Mouse (Mus musculus): Measurements from ENCODE around the gene Ndufa11.

Gene Ndufa11

GRCm38 (mm10) chr17:56716655-56717362 lies 758 bp upstream of the Ndufa11 start:
- peak; percentile 97 for DNase-seq (ENCODE audit: low spot score)

DNA sequence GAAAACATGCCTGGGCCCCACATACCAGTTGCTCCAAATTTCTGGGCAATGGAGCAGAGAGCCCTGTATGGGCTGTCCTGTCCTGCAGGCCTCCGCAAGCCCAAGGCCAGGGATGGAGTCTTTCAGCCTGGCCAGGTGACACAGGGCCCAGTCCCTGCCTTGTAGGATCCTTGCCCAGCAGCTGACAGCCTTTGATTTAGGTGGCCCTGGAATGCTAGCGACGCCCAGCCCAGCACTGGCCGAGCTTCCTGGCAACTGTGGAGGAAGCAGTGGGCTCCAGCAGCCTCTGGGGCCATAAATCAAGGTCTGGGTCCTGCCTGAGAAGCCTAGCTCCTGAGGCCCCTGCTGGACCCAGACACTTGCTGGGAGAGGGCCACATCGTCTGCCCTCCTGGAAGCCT lies 4.9 kb downstream of the Ndufa11 start:
- DNase-seq (ENCODE audit: low spot score) = peak; percentile 29

GRCm38 (mm10) chr17:56723419-56724161 lies 6.0 kb downstream of the Ndufa11 start:
- DNase-seq (ENCODE audit: low spot score) = no peak

- no peak for DNase-seq (ENCODE audit: low spot score)
These were observed 9.6 kb downstream of the Ndufa11 start for GRCm38 (mm10) chr17:56727029-56727649.

GRCm38 (mm10) chr17:56727659-56728058 lies 10.1 kb downstream of the Ndufa11 start:
- no peak for DNase-seq (ENCODE audit: low spot score)

DNA sequence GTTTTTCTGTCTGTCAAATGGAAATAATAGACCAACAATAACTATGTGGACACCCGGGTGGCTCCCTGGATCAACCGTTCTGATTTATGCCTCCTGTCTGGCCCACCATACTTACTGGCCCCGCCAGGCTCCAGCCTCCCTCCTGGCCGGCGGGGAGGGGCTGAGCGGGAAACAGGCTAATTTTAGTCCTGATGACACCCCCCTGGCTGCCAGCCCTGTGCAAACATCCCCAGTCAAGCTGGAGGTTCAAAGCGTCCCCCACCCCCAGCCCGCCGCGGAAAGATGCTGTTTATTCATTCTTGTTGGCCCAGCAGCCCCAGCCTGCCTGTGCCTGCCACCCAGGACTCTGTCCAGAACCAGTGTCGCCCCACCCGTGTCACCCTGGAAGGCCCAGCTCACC lies 10.6 kb downstream of the Ndufa11 start:
- peak; percentile 61 for DNase-seq (ENCODE audit: low spot score)

DNA sequence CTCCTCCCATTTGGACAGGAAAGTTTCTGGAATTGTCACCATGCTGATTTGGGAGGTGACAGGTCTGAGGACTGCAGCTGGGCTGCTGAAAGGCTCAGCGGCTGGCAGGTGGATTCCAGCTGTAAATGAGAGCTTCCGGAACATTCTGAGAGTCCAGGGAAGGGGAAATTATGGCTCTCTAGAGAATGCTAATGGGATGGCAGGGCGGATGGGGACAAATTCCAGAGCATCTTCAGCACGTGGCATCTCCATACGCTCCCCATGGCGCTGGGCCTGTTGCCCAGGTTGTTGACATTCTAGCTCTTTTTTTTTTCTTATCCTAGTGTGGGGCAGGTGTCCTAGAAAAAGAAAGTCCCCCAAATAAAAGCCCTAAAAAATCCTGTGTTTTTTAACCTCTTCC lies 11.6 kb downstream of the Ndufa11 start:
- DNase-seq (ENCODE audit: low spot score) = no peak

DNA sequence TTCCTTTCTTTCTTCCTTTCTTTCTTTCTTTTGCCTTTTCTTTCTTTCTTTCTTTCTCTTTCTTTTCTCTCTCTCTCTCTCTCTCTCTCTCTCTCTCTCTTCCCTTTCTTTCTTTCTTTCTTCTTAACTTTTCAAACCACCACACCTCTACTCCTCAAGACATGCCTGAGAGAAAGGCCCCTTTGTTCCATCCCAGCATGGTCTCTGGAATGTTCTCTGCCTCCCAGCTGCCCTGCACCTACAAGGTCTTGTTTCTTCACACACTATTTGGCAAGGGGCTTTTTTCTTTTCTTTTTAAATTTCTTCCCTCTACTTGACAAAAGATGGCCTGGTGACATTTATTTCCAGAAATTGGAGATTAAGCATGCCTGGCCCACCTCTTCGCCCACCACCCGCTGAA lies 12.1 kb downstream of the Ndufa11 start:
- DNase-seq (ENCODE audit: low spot score) = no peak

- DNase-seq (ENCODE audit: low spot score) = no peak
These were observed 19.0 kb downstream of the Ndufa11 start for GRCm38 (mm10) chr17:56736534-56736933.

- no peak for DNase-seq (ENCODE audit: low spot score)
These were observed 20.7 kb downstream of the Ndufa11 start for GRCm38 (mm10) chr17:56738221-56738620.

DNA sequence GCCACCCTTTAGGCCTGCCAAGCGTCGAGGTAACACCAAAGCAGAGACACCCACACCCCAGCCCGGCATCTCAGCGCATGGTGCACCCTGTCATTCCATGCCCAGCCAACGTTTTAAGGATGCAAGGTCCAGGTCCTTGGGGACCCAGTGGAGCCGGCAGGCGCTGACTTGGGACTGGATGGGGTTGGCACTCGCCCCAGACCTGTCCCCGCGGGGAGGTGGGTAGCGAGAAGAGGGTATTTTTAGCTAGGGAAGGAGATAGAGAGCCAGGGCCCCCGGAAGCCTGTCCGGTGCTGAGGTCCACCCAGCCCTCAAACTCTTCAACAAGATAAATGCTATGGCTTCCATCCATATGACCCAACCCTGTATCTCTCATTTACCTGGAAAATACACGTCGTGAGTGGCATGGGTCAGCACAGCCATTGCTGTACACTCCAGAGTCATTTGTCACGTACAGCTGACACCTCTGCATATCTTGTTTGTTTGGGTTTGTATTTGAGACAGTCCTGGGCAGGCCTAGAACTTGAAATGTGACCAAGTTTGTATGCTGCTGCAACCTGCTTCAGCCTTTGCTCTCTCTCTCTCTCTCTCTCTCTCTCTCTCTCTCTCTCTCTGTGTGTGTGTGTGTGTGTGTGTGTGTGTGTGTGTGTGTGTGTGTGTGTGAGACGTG lies 22.7 kb downstream of the Ndufa11 start:
- no peak for DNase-seq (ENCODE audit: low spot score)

GRCm38 (mm10) chr17:56740788-56741160 lies 23.2 kb downstream of the Ndufa11 start:
- DNase-seq (ENCODE audit: low spot score) = no peak

- DNase-seq (ENCODE audit: low spot score) = no peak
These were observed 26.6 kb downstream of the Ndufa11 start for GRCm38 (mm10) chr17:56744173-56744572.

- DNase-seq (ENCODE audit: low spot score) = peak; percentile 46
These were observed 34.0 kb downstream of the Ndufa11 start for GRCm38 (mm10) chr17:56751404-56752072.

- DNase-seq (ENCODE audit: low spot score) = no peak
These were observed 35.9 kb downstream of the Ndufa11 start for GRCm38 (mm10) chr17:56753452-56753851.

- no peak for DNase-seq (ENCODE audit: low spot score)
These were observed 37.0 kb downstream of the Ndufa11 start for GRCm38 (mm10) chr17:56754271-56755185.

- DNase-seq (ENCODE audit: low spot score) = peak; percentile 59
These were observed 39.3 kb downstream of the Ndufa11 start for GRCm38 (mm10) chr17:56756703-56757399.

GRCm38 (mm10) chr17:56757416-56758123 lies 40.0 kb downstream of the Ndufa11 start, which contains the start of gene Nrtn:
Gene Nrtn (minus strand): TSS chr17:56757530.
- peak; percentile 96 for DNase-seq (ENCODE audit: low spot score)

DNA sequence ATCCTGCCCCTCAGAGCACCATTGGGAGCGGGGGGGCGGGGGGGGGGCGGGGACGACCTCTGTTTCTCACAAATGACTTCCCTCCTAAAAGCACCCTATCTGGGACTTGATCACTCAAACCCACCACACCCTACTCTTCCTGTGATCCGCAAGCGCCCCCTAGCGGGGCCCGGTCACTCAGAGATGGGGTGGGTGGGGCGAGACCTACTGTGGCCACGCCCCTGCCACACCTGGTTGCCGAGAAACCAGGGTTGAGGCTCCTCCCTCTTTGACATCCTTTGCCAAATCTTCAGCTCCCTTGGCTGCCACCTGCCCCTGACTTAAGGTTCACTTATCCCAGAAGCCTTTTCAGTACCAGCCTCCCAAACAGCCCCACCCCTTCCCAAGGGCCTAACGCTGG lies 40.6 kb downstream of the Ndufa11 start:
- peak; percentile 87 for DNase-seq (ENCODE audit: low spot score)

- DNase-seq (ENCODE audit: low spot score) = no peak
These were observed 41.7 kb downstream of the Ndufa11 start for GRCm38 (mm10) chr17:56759261-56759660.
